Mouse (Mus musculus) CH12.LX (cell line): ENCODE data around the gene Rfesd. TPM values are rescaled to one million over a fixed set of nuclear protein-coding genes. Genes with fewer than 3 reads are reported as not detected.

Experiments used
- DNase-seq: peaks from one replicate; pipeline ENCODE4 v3.0.0-alpha.2; 2013; ENCODE audit errors: extremely low read depth
- H3K27ac ChIP-seq: 2 replicates; pipeline ENCODE4 v1.5.1; 2012; ENCODE audit warnings: low read depth, mild to moderate bottlenecking, control low read depth, moderate library complexity; ENCODE audit not compliant: insufficient read depth
- H3K27me3 ChIP-seq: replicated peaks from 2 replicates; pipeline ENCODE3; 2012; ENCODE audit warnings: inconsistent platforms
- H3K36me3 ChIP-seq, 2 experiments: replicated peaks in 1 of 2; 2 replicates each; pipeline versions ENCODE3 to v1.6.1; 2012; ENCODE audit warnings: inconsistent platforms in 1 of 2, low read length in 1 of 2, mild to moderate bottlenecking in 1 of 2, mixed read lengths in 1 of 2, moderate library complexity in 1 of 2; ENCODE audit not compliant: control insufficient read depth in 1 of 2, insufficient read depth in 1 of 2
- H3K4me1 ChIP-seq, 2 experiments: 2 replicates each; pipeline ENCODE4 v1.6.1; 2012; ENCODE audit warnings: inconsistent platforms in 1 of 2, moderate library complexity in 1 of 2; ENCODE audit not compliant: insufficient read depth in 2 of 2, control insufficient read depth in 1 of 2
- H3K4me2 ChIP-seq: 2 replicates; pipeline ENCODE4 v1.6.1; 2012; ENCODE audit warnings: low read depth, mild to moderate bottlenecking, control low read depth; ENCODE audit not compliant: poor library complexity, insufficient read depth, severe bottlenecking
- H3K4me3 ChIP-seq, 3 experiments: fragments of 150-350 bp in 1 of 3; sonication (generic) in 1 of 3; replicated peaks in 1 of 3; 2 replicates each; pipeline versions ENCODE3 to v1.5.1; 2011 to 2012; ENCODE audit warnings: low read depth in 2 of 3, low read length in 2 of 3, mild to moderate bottlenecking in 2 of 3, moderate library complexity in 2 of 3, control low read depth in 1 of 3, improper control_type of control experiment in 1 of 3, inconsistent platforms in 1 of 3, mixed read lengths in 1 of 3; ENCODE audit not compliant: poor library complexity in 1 of 3
- H3K79me2 ChIP-seq: replicated peaks from 2 replicates; pipeline ENCODE4 v1.6.1; 2012; ENCODE audit warnings: mild to moderate bottlenecking, moderate library complexity; ENCODE audit not compliant: control insufficient read depth, poor library complexity, insufficient read depth, severe bottlenecking; ENCODE audit errors: extremely low read depth
- H3K9ac ChIP-seq: 2 replicates; pipeline ENCODE4 v1.6.1; 2012; ENCODE audit warnings: low read depth, mild to moderate bottlenecking, control low read depth, moderate library complexity; ENCODE audit not compliant: insufficient read depth
- H3K9me3 ChIP-seq: replicated peaks from 2 replicates; pipeline ENCODE3; 2012; ENCODE audit warnings: low read length, inconsistent platforms, mixed read lengths
- BHLHE40 ChIP-seq: IDR thresholded peaks from 2 replicates; pipeline ENCODE4 v1.6.1; 2011; ENCODE audit warnings: mild to moderate bottlenecking, low read depth, low read length, improper control_type of control experiment
- CHD1 ChIP-seq: IDR thresholded peaks from 2 replicates; pipeline ENCODE4 v1.6.1; 2012; ENCODE audit warnings: low read depth, low read length, improper control_type of control experiment, inconsistent platforms
- CTCF ChIP-seq, 2 experiments: IDR thresholded peaks in 1 of 2; conservative IDR thresholded peaks in 1 of 2; 2 replicates each; pipeline ENCODE4 v1.5.1; 2011 to 2012; ENCODE audit warnings: low read depth in 2 of 2, low read length in 2 of 2, improper control_type of control experiment in 1 of 2, inconsistent platforms in 1 of 2, mild to moderate bottlenecking in 1 of 2, moderate library complexity in 1 of 2
- E2F4 ChIP-seq: IDR thresholded peaks from 2 replicates; pipeline ENCODE4 v1.6.1; 2011; ENCODE audit warnings: low read depth, low read length, improper control_type of control experiment; ENCODE audit not compliant: insufficient replicate concordance
- ELF1 ChIP-seq: IDR thresholded peaks from 2 replicates; pipeline ENCODE4 v1.6.1; 2014; ENCODE audit warnings: low read depth, mild to moderate bottlenecking, inconsistent platforms, low read length, improper control_type of control experiment
- EP300 ChIP-seq: IDR thresholded peaks from 2 replicates; pipeline ENCODE4 v1.6.1; 2011; ENCODE audit warnings: low read length, improper control_type of control experiment
- HCFC1 ChIP-seq: IDR thresholded peaks from 2 replicates; pipeline ENCODE4 v1.6.1; 2012; ENCODE audit warnings: low read depth, mild to moderate bottlenecking, inconsistent platforms, low read length, improper control_type of control experiment
- IRF4 ChIP-seq: IDR thresholded peaks from 2 replicates; pipeline ENCODE4 v1.6.1; 2014; ENCODE audit warnings: low read depth, mild to moderate bottlenecking, inconsistent platforms, low read length, improper control_type of control experiment
- JUN ChIP-seq: IDR thresholded peaks from 2 replicates; pipeline ENCODE4 v1.6.1; 2011; ENCODE audit warnings: low read depth, mild to moderate bottlenecking, low read length, improper control_type of control experiment, moderate library complexity; ENCODE audit not compliant: insufficient read depth
- MAX ChIP-seq: IDR thresholded peaks from 2 replicates; pipeline ENCODE4 v1.6.1; 2011; ENCODE audit warnings: low read length, improper control_type of control experiment
- MAZ ChIP-seq: IDR thresholded peaks from 2 replicates; pipeline ENCODE4 v1.6.1; 2012; ENCODE audit warnings: low read depth, mild to moderate bottlenecking, inconsistent platforms, low read length, improper control_type of control experiment, moderate library complexity
- MXI1 ChIP-seq: IDR thresholded peaks from 2 replicates; pipeline ENCODE4 v1.6.1; 2011; ENCODE audit warnings: mild to moderate bottlenecking, low read depth, low read length, improper control_type of control experiment
- MYC ChIP-seq: IDR thresholded peaks from 2 replicates; pipeline ENCODE4 v1.6.1; 2011; ENCODE audit warnings: low read depth, mild to moderate bottlenecking, improper control_type of control experiment, low read length
- NELFE ChIP-seq: IDR thresholded peaks from 2 replicates; pipeline ENCODE4 v1.6.1; 2011; ENCODE audit warnings: low read depth, low read length, improper control_type of control experiment
- POLR2AphosphoS2 ChIP-seq: IDR thresholded peaks from 2 replicates; pipeline ENCODE4 v1.6.1; 2011; ENCODE audit warnings: low read depth, low read length, improper control_type of control experiment
- RAD21 ChIP-seq: IDR thresholded peaks from 2 replicates; pipeline ENCODE4 v1.6.1; 2011; ENCODE audit warnings: low read depth, mild to moderate bottlenecking, low read length, improper control_type of control experiment, moderate library complexity
- SMC3 ChIP-seq: IDR thresholded peaks from 2 replicates; pipeline ENCODE4 v1.6.1; 2011; ENCODE audit warnings: low read depth, low read length, improper control_type of control experiment
- ZNF384 ChIP-seq: IDR thresholded peaks from 2 replicates; pipeline ENCODE4 v1.6.1; 2012; ENCODE audit warnings: low read depth, low read length, improper control_type of control experiment, inconsistent platforms
- dilution Hi-C: fragments of 300-500 bp; cut with MboI; formaldehyde crosslinking; loops from 2 replicates; pipeline ENCODE4 v1.14.3; 2020; ENCODE audit warnings: low sequenced_read_pairs; ENCODE audit not compliant: extremely low pct_unique_long_range_greater_than_20kb, extremely low pct_ligation_motif_present
- in situ Hi-C: fragments of 300-500 bp; cut with MboI; formaldehyde crosslinking; loops from 3 replicates; pipeline ENCODE4 v1.14.3; 2019; ENCODE audit warnings: low sequenced_read_pairs, low pct_ligation_motif_present, low pct_unique_long_range_greater_than_20kb, mixed read lengths
- polyA plus RNA-seq: library from polyadenylated mRNA; unstranded; fragments of >175 nt; gene quantifications from 2 replicates; pipeline ENCODE4 v1.2.1, GENCODE M21; 2012; ENCODE audit warnings: low read depth; ENCODE audit not compliant: insufficient read length
- total RNA-seq, 2 experiments: library from RNA; depleted of rRNA; stranded (reverse); fragments of 300-350 nt in 1 of 2; fragments of >200 nt in 1 of 2; gene quantifications; 2 replicates each; pipeline ENCODE4 v1.2.3; 2012 to 2014

Gene Rfesd
- total and polyA plus RNA-seq, 3 experiments: 7.8 to 15.9 (median 9.7) TPM

GRCm38 (mm10) chr13:75992169-75993028, 26.1 kb downstream of the Rfesd start:
- in situ Hi-C loops: no loop called here
- peak; percentile 73 for TF ChIP-seq BHLHE40
- no peak for TF ChIP-seq JUN
- 0 out of 2 replicates have a peak, but pooled peaks have one; percentile 40 for TF ChIP-seq IRF4
- no peak for TF ChIP-seq MXI1
- no peak for TF ChIP-seq CHD1
- no peak for TF ChIP-seq NELFE
- TF ChIP-seq ELF1: peak; percentile 47
- 0 out of 2 replicates have a peak, but pooled peaks have one; percentile 7 for TF ChIP-seq EP300
- TF ChIP-seq MYC: peak; percentile 23; the same call in 1 of the 2 replicates
- TF ChIP-seq ZNF384: no peak
- no peaks in the 10 kb centered on the region for H3K27me3 ChIP-seq
- H3K36me3 ChIP-seq: no peaks in the 10 kb centered on the region
- no peak overlapping the region for H3K27ac ChIP-seq
- peak; percentile 40 for DNase-seq
- peak overlapping the region; percentile 45; the same call in 1 of the 2 replicates for H3K4me2 ChIP-seq
- peaks cover 0 to 13% of the 10 kb centered on the region in 2 experiments; a peak in 2 of 4 replicates for H3K4me1 ChIP-seq
- H3K79me2 ChIP-seq: no peaks in the 10 kb centered on the region
- H3K9me3 ChIP-seq: peaks cover 3% of the 10 kb centered on the region
- no peak overlapping the region for H3K9ac ChIP-seq
- H3K4me3 ChIP-seq: no peak overlapping the region
- dilution Hi-C loops: no loop called here

- Histone ChIP-seq H3K27me3 (no peaks in the 10 kb centered on the region), H3K4me1 (peaks cover 0 to 12% of the 10 kb centered on the region in 2 experiments; a peak in 2 of 4 replicates), H3K27ac (no peak overlapping the region), H3K9ac (no peak overlapping the region), H3K4me3 (no peak overlapping the region), H3K36me3 (no peaks in the 10 kb centered on the region), H3K9me3 (no peaks in the 10 kb centered on the region), H3K4me2 (no peak overlapping the region), H3K79me2 (no peaks in the 10 kb centered on the region)
- DNase-seq: no peak
- TF ChIP-seq MAZ (no peak), MAX (no peak)
- dilution Hi-C loops: no loop called here
- in situ Hi-C loops: no loop called here
Measured at GRCm38 (mm10) chr13:75988096-75988495, 30.4 kb downstream of the Rfesd start.

- no peak overlapping the region for H3K4me2 ChIP-seq
- in situ Hi-C loops: no loop called here
- no peaks in the 10 kb centered on the region for H3K9me3 ChIP-seq
- no peaks in the 10 kb centered on the region for H3K79me2 ChIP-seq
- no peaks in the 10 kb centered on the region for H3K36me3 ChIP-seq
- no peak overlapping the region for H3K27ac ChIP-seq
- H3K4me3 ChIP-seq: no peak overlapping the region
- no peaks in the 10 kb centered on the region for H3K4me1 ChIP-seq
- peak; percentile 29 for DNase-seq
- H3K27me3 ChIP-seq: no peaks in the 10 kb centered on the region
- dilution Hi-C loops: no loop called here
- H3K9ac ChIP-seq: no peak overlapping the region
- TF ChIP-seq RAD21: peak; percentile 53
- no peak for TF ChIP-seq MXI1
- TF ChIP-seq EP300: no peak
- TF ChIP-seq CTCF (conservative IDR thresholded peaks at IDR 0.05 in 1 of 2, IDR thresholded peaks at IDR 0.05 in 1 of 2; ENCODE audit: low read depth in 2 of 2, low read length in 2 of 2): peak in 1 of 2 experiments; percentile 65; a peak in 3 of 4 replicates
- TF ChIP-seq E2F4: no peak
- peak; percentile 55 for TF ChIP-seq SMC3
- no peak for TF ChIP-seq HCFC1
- no peak for TF ChIP-seq POLR2AphosphoS2
Measured at GRCm38 (mm10) chr13:75981901-75982300, 36.6 kb downstream of the Rfesd start.
